Mouse (Mus musculus) c-Kit-negative CD71-positive TER-119-positive erythroid progenitor cells, embryonic 14.5 days (primary cell): ENCODE measurements around the gene Lce1m.
"Not testable (repeated sequence)": the region's sequence is repeated elsewhere in the genome, so short reads cannot be mapped to it uniquely, and the experiment has no call there.

Experiments used
- DNase-seq: peaks from one replicate; pipeline ENCODE4 v3.0.0-alpha.2; 2013; ENCODE audit warnings: low read depth, low spot score

The Lce1m gene

DNA sequence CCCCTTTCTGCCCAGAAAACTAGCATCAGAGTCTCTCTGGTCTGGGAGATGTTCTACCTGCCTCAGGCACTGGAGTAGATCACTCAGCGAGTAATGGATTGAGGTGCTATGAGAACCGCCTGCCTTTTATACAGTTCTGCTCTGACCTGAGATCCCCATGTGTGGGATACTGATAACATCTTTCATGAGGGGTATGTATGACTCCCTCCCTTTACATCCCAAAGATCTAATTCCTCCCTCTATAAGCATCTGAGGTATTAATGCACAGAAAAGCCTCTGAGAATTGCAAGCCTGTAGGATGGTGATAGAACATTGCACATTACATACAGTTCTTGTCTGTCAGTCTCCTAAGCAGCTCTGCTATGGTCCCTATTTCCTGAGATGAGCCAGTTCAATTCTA, at the start of gene Lce1m:
Lce1m (minus strand) TSS at position 101 of the 400 bp plus-strand sequence.
- DNase-seq, result no peak

- DNase-seq, result not testable (repeated sequence)
Measured at GRCm38 (mm10) chr3:93068523-93068922, 49.7 kb upstream of the Lce1m start, which contains the start of gene Gm4858. Gene Gm4858 (plus strand): TSS chr3:93068823.

GRCm38 (mm10) chr3:93052826-93053474, 34.1 kb upstream of the Lce1m start:
- no peak for DNase-seq

- DNase-seq, result no peak
Measured at GRCm38 (mm10) chr3:93050182-93050581, 31.3 kb upstream of the Lce1m start.

GRCm38 (mm10) chr3:93031450-93031849, 12.6 kb upstream of the Lce1m start:
- DNase-seq, result no peak

DNA sequence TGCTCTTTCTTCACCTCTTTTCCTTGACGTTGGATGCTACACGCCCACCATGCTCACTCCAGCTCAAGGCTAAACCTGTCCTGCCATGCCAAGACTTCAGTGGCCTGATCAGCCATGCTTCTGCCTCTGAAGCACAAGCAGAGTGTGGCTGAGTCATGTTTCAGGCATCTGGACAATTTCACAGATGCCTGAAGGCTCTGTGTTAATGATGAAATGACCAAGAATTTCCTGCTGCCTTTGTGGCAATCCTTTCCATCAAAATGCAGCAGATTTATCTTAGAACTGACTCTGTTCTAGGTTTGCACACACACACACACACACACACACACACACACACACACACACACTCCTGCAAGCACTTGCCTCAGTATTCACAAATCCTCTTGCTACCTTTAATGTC, 6.6 kb upstream of the Lce1m start:
- no peak for DNase-seq

- no peak for DNase-seq
Measured at GRCm38 (mm10) chr3:93023411-93024184, 4.7 kb upstream of the Lce1m start.

DNA sequence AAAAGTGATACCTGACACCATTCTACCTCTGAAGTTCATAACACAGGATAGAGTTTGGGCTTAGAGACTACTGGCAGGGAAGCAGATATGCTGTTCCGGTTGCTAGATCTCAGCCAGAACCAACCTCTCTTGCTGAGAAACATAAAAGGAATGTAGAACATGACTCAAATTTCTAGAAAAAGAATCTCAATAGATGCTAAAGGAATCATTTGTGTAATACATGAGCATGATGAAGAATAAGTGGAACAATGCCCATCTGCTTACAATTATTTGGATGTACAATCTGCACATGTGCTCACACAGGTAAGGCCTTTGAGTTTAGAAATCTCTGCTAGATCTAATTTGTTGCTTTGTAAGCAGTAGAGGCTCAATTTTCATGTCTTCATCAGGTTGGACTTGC, 2.3 kb upstream of the Lce1m start:
- DNase-seq, result no peak

DNA sequence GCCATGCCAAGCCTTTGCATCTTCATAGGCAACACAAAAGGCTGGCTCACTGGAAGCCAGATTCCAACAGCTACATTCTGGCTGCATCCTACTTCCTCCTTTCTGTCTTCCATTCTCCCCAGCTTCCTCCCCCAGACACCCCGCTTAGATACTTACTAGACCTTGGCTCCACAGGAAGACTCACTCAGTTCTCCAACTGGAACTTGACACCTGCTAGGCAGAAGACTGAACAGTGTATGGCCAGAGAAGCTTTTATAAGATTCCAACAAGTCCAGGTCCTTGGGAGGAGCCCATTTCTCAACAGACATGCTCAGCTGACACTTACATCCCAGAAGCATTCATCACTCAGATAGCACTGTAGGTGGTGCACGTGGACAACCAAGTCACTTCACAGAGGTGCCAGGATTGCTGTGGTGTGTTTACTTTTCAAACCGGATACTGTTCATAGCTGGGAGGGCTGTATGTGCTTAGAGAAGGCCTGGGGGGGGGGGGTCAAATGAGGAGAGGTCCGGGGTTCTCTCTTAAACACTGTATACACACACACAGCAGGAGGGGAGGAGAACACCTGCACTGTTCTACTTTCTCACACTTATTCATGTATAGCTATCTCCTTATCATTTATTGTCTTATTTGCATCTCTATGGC, 3.3 kb downstream of the Lce1m start, which contains the start of gene Crct1:
Crct1 (minus strand) TSS at position 228 of the 645 bp plus-strand sequence.
- DNase-seq, result no peak

DNA sequence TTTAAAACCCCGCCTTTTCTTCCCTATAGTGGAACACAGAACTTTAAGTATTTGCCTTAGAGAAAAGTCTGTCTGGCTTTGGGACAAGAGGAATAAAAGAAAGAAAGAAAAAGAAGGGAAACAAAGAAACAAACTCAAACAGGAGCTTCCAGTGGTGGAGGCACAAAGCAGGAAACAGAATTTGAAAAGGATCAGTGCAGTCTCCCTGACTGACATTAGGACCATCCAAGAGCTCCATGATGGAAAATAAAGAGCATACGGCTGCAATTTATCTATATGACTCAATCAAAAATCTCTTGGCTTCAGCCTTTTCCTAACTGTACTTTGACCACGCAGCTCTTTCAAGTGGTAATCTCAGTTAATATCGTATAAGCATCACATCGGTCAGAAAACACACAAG, 4.0 kb downstream of the Lce1m start:
- no peak for DNase-seq

- DNase-seq, result no peak
Measured at GRCm38 (mm10) chr3:93014378-93014801, 4.5 kb downstream of the Lce1m start.

GRCm38 (mm10) chr3:93002843-93003242, 16.0 kb downstream of the Lce1m start:
- DNase-seq, result no peak

DNA sequence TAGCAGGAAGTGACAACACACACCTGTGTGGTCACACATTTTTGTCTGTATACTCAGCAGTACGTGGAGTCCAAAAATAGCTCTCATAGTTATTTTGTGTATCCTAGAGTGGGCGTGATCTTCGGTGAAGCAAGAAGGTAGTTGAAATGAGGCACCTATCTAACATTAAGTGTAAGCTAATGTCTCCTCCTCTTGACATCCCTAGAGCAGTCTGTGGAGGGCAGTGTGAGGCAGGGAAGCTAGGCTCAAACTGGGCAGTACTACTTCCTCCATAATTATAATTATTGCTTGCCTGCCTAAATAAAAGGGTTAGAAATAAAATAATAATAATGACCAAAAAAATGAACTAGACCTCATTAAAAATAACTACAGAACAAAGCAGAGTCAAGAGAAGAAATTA, 18.2 kb downstream of the Lce1m start:
- DNase-seq, result no peak

DNA sequence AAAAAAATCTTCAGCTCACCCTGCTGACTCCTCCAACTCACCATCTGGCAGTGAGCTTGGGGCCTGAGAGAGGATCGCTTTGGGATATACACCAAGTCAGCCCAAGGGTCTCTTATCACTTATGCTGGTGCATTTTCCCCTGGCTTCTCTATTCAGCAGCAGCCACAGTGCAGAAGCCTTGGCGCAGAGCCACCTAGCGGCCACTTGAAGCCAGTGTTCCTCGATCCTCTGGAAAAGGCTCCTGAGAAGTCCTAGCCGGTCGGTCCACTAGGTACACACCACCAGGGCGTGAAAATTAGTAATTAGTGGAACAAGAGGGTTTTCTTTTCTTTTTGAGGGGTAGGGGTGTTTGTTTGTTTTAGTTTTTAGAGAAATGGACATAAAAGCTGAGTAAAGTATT, 20.2 kb downstream of the Lce1m start:
- no peak for DNase-seq

DNA sequence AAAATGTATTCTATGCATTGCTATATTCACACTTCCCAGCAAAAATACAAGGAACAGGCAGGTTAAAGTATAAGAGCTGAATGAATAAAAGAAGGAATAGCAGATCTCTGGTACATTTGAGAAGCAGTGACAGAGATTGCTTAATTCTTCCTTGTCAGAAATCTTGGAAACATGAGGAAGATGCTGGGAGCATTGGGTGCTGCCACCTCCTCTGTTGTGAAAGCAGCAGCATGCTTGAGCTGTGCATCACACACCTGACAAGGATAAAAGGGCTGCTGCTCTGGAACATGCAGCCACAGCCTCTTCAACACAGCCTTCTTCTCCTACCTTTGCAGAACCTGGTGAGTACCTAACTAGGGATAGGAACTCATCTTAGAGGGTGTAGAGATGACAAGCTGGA, 26.9 kb downstream of the Lce1m start, which contains the start of gene Lce3f:
Lce3f (plus strand) TSS at position 301 of the 400 bp plus-strand sequence.
- DNase-seq, result no peak

- no peak for DNase-seq
Measured at GRCm38 (mm10) chr3:92978484-92978883, 40.4 kb downstream of the Lce1m start.
